Mouse (Mus musculus) erythroid progenitor cell, adult 5-6 weeks (primary cell): ENCODE results near the gene Slc35e2. TPM values are rescaled to one million over a fixed set of nuclear protein-coding genes. Genes with fewer than 3 reads are reported as not detected.
A peak's percentile ranks its signal among the peaks of the same experiment; 100 is the strongest.
"Not testable (repeated sequence)": the region's sequence is repeated elsewhere in the genome, so short reads cannot be mapped to it uniquely, and the experiment has no call there.

Experiments
- ATAC-seq: replicated peaks from 2 replicates; pipeline ENCODE4 v1.8.0; 2016; ENCODE audit warnings: moderate number of reproducible peaks, mild to moderate bottlenecking, moderate TSS enrichment, inconsistent platforms; ENCODE audit not compliant: poor library complexity, low FRiP score, severe bottlenecking
- total RNA-seq, 2 experiments: library from RNA; stranded (forward) in 1 of 2; stranded (reverse) in 1 of 2; fragments of 150-400 nt in 1 of 2; fragments of 186-747, 209-891 nt in 1 of 2; gene quantifications; 2 replicates each; pipeline versions ENCODE4 v1.2.3 to v1.2.4; 2015 to 2017; ENCODE audit warnings: low replicate concordance in 2 of 2

Gene Slc35e2
- total RNA-seq, 2 experiments from 2014 or later, result 10.9 to 12.2 TPM

DNA sequence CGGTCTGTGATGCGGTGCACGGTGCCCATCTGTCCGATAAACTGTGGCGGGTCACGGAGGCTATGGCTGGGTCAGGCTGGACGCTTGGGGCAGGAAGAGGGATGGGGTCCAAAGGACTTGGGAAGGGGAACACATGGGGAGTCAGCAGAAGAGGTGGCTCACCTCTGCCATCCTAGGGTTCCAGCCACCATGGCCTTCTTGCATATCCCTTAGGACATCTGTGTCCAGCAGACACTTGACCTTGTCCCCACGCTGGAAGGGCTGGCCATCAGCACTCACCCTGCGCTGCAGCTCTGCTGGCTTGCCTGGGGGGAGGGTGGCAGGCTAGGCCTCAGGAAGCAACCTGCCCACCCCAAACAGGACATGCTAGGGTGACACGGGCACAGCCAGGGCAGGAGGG, 57.7 kb downstream of the Slc35e2 start:
- ATAC-seq, result no peak

DNA sequence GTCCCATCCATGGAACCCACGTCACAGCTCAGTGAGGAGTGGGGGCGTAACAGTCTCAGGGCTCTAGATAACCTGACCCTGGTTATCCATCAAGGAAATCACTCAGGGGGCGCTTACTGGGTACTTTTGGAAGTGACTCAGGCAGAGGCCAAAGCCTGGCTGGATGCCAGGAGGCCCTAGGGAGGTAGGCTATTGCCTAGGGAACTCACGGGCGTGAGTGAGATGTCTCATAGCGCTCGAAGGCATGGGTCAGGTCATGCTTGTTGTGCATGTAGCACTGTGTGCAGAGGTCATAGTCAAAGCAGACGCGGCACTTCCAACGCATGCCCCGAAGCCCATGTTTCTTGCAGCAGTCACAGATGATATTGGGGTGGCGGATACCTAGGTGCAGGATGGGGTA, 59.4 kb downstream of the Slc35e2 start:
- no peak for ATAC-seq

DNA sequence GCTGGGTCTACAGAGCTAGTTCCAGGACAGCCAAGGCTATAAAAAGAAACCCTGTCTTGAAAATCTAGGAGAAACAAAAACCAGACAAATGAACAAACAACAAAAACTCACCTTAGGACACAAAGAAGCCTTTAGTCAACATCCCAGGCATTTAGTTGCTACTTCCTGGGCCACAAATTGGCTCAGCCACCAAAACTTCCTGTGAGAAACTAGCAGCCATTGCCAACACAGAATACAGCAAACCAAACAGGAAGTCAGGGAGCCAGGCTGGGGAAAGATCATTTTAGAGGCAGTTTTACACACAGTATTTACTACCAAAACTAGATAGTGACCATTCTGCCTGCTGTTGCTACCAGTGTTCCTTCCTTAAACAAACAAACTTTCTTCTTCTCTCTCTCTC, 65.7 kb downstream of the Slc35e2 start:
- no peak for ATAC-seq

DNA sequence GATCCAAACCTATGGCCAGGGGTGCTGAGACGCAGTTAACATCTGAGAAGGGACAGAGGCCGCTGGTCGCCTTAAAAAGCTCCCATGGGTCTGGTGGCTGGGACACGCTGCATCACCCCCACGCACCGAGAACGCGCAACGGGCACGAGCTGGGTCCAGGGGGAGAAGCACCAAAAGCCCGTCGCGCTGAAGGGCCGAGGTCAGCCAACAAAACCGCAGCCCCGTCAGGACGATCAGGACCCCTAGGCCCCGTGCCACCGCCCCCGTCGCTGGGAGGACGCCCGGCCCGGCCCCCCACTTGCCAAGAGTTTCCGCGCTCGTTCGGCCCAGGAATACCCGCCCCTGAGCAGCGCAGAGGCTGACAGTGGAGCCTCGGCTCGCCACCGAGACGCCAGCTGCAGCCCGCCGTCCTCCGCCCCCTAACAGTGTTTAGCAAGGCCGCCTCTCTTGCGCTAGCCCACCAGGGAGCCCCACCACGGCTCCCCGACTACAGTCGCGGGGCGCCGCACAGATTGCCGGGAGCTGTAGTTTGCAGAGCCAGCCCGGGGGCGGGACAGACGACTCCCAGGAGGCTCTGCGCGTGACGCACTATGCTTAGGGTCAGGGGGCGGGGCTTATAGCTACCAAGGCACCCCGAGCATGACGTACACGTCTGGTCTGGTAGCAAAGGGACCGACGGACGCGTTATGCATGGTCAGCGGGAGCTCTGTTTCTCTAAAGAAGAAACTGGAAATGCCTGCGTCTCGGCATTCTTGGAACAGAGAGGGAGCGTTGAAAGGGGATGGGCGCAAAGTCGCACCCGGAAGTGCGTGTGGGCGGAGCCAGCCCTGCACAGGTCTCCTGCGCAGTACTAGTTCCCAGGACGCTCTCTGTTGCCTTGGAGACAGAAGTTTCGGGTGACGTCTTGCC, 67.7 kb downstream of the Slc35e2 start, which contains the start of gene Mib2:
Gene Mib2, minus strand, starts transcription at position 510 of the 909 bp plus-strand sequence.
- peak; percentile 99 for ATAC-seq

DNA sequence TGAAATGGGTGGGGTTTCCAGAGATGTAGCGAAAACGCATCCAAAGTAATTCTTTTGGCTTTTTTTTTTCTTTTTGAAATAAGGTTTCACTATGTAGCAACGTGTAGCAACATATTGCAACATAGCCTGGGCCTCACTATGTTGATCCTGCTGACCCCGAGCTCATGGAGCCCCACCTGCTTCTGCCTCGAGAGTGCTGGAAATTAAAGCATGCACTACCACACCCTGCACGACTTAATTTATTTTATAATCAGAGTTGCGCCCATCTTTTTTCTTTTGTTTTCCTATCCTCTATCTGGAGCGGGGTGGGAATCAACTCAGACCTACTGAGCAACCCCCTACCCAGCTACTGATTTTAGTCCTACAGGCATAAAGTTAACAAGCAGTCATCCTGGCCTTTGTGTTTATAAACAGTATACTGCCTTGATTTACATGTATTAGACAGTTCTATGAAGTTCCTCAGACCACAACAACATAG, 68.4 kb downstream of the Slc35e2 start:
- peak; percentile 45 for ATAC-seq

DNA sequence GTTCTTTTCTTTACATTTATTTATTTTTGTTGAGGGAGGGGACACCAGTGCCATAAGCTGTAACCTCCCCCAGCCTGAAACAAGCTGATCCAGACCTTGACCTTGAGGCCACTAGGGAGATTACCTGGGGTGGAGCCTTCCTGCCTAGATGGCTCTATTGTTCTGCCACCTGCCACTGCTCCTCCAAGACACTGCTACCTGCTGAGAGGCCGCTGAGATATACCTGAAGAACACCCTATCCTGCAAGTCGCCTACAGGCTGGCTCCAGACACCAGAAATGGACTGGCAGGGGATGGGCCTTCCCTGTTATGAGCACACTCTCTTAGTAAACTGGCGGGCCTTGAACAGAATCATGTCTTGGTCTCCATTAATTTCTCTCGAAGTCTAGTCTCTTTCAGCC, 69.0 kb downstream of the Slc35e2 start:
- ATAC-seq, result not testable (repeated sequence)

DNA sequence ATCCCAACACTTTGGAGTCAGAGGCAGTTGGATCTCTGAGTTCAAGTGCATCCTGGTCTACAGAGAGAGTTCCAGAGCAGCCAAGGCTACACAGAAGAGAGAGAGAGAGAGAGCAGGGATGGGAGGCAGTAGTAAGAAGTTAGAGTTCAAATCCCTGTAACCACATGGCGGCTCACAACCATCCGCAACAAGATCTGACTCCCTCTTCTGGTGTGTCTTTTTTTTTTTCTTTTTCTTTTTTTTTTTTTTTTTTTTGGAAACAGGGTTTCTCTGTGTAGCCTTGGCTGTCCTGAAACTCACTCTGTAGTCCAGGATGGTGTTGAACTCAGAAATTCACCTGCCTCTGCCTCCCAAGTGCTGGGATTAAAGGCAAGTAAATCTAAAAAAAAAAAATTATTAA, 70.9 kb downstream of the Slc35e2 start:
- ATAC-seq, result no peak

Other genes starting within 250 kb of the Slc35e2 start
- 12.2 TPM in 1 of 2 replicates, not detected in the other for gene Prkcz, start 240.1 kb upstream of the Slc35e2 start, total RNA-seq (2015; ENCODE audit: low replicate concordance)
- not detected in 2 replicates for gene Prkcz, start 240.1 kb upstream of the Slc35e2 start, total RNA-seq (2017; ENCODE audit: low replicate concordance)
- not detected in 2 replicates for gene Gabrd, start 203.3 kb upstream of the Slc35e2 start, total RNA-seq (2015; ENCODE audit: low replicate concordance)
- not detected in 2 replicates for gene Gabrd, start 203.3 kb upstream of the Slc35e2 start, total RNA-seq (2017; ENCODE audit: low replicate concordance)
- gene Cfap74, start 192.2 kb upstream of the Slc35e2 start, total RNA-seq (2015; ENCODE audit: low replicate concordance), result not detected in 2 replicates
- gene Cfap74, start 192.2 kb upstream of the Slc35e2 start, total RNA-seq (2017; ENCODE audit: low replicate concordance), result not detected in 2 replicates
- not detected in 2 replicates for gene Tmem52, start 132.3 kb upstream of the Slc35e2 start, total RNA-seq (2015; ENCODE audit: low replicate concordance)
- gene Tmem52, start 132.3 kb upstream of the Slc35e2 start, total RNA-seq (2017; ENCODE audit: low replicate concordance), result not detected in 2 replicates
- 95.2 and 108 TPM in 2 replicates for gene Gnb1, start 110.1 kb upstream of the Slc35e2 start, total RNA-seq (2015; ENCODE audit: low replicate concordance)
- 24.6 and 31.3 TPM in 2 replicates for gene Gnb1, start 110.1 kb upstream of the Slc35e2 start, total RNA-seq (2017; ENCODE audit: low replicate concordance)
- 25.9 and 26.0 TPM in 2 replicates for gene Nadk, start 39.0 kb upstream of the Slc35e2 start, total RNA-seq (2015; ENCODE audit: low replicate concordance)
- gene Nadk, start 39.0 kb upstream of the Slc35e2 start, total RNA-seq (2017; ENCODE audit: low replicate concordance), result 9.9 and 12.9 TPM in 2 replicates
- gene Cdk11b, start 23.4 kb downstream of the Slc35e2 start, total RNA-seq (2015; ENCODE audit: low replicate concordance), result 28.5 and 59.5 TPM in 2 replicates
- 53.6 and 56.3 TPM in 2 replicates for gene Cdk11b, start 23.4 kb downstream of the Slc35e2 start, total RNA-seq (2017; ENCODE audit: low replicate concordance)
- not detected in 2 replicates for gene Gm10563, start 44.0 kb downstream of the Slc35e2 start, total RNA-seq (2015; ENCODE audit: low replicate concordance)
- not detected in 2 replicates for gene Gm10563, start 44.0 kb downstream of the Slc35e2 start, total RNA-seq (2017; ENCODE audit: low replicate concordance)
- gene Mmp23, start 52.0 kb downstream of the Slc35e2 start, total RNA-seq (2015; ENCODE audit: low replicate concordance), result not detected in 2 replicates
- gene Mmp23, start 52.0 kb downstream of the Slc35e2 start, total RNA-seq (2017; ENCODE audit: low replicate concordance), result not detected in 2 replicates
- 0.84 and 2.9 TPM in 2 replicates for gene Mib2, start 67.8 kb downstream of the Slc35e2 start, total RNA-seq (2015; ENCODE audit: low replicate concordance)
- gene Mib2, start 67.8 kb downstream of the Slc35e2 start, total RNA-seq (2017; ENCODE audit: low replicate concordance), result 3.2 and 6.6 TPM in 2 replicates
- gene Fndc10, start 92.9 kb downstream of the Slc35e2 start, total RNA-seq (2015; ENCODE audit: low replicate concordance), result not detected in 2 replicates
- gene Fndc10, start 92.9 kb downstream of the Slc35e2 start, total RNA-seq (2017; ENCODE audit: low replicate concordance), result not detected in 2 replicates
- 44.9 and 65.6 TPM in 2 replicates for gene Ssu72, start 103.4 kb downstream of the Slc35e2 start, total RNA-seq (2015; ENCODE audit: low replicate concordance)
- 37.0 and 57.2 TPM in 2 replicates for gene Ssu72, start 103.4 kb downstream of the Slc35e2 start, total RNA-seq (2017; ENCODE audit: low replicate concordance)
- not detected in 2 replicates for gene Tmem240, start 133.4 kb downstream of the Slc35e2 start, total RNA-seq (2015; ENCODE audit: low replicate concordance)
- not detected in 2 replicates for gene Tmem240, start 133.4 kb downstream of the Slc35e2 start, total RNA-seq (2017; ENCODE audit: low replicate concordance)
- 0.84 and 35.3 TPM in 2 replicates for gene Atad3a, start 159.7 kb downstream of the Slc35e2 start, total RNA-seq (2015; ENCODE audit: low replicate concordance)
- 3.3 and 5.1 TPM in 2 replicates for gene Atad3a, start 159.7 kb downstream of the Slc35e2 start, total RNA-seq (2017; ENCODE audit: low replicate concordance)
- not detected in 2 replicates for gene Vwa1, start 173.3 kb downstream of the Slc35e2 start, total RNA-seq (2015; ENCODE audit: low replicate concordance)
- 0.68 TPM in 1 of 2 replicates, not detected in the other for gene Vwa1, start 173.3 kb downstream of the Slc35e2 start, total RNA-seq (2017; ENCODE audit: low replicate concordance)
- gene Tmem88b, start 184.5 kb downstream of the Slc35e2 start, total RNA-seq (2015; ENCODE audit: low replicate concordance), result 0.42 and 1.1 TPM in 2 replicates
- gene Tmem88b, start 184.5 kb downstream of the Slc35e2 start, total RNA-seq (2017; ENCODE audit: low replicate concordance), result 0.83 and 1.3 TPM in 2 replicates
- gene Ankrd65, start 189.0 kb downstream of the Slc35e2 start, total RNA-seq (2015; ENCODE audit: low replicate concordance), result not detected in 2 replicates
- 1.0 and 9.8 TPM in 2 replicates for gene Ankrd65, start 189.0 kb downstream of the Slc35e2 start, total RNA-seq (2017; ENCODE audit: low replicate concordance)
- gene Mrpl20, start 201.5 kb downstream of the Slc35e2 start, total RNA-seq (2015; ENCODE audit: low replicate concordance), result 127 and 129 TPM in 2 replicates
- gene Mrpl20, start 201.5 kb downstream of the Slc35e2 start, total RNA-seq (2017; ENCODE audit: low replicate concordance), result 30.7 and 31.2 TPM in 2 replicates
- gene Ccnl2, start 211.1 kb downstream of the Slc35e2 start, total RNA-seq (2015; ENCODE audit: low replicate concordance), result 258 and 265 TPM in 2 replicates
- 262 and 283 TPM in 2 replicates for gene Ccnl2, start 211.1 kb downstream of the Slc35e2 start, total RNA-seq (2017; ENCODE audit: low replicate concordance)
- gene Aurkaip1, start 229.9 kb downstream of the Slc35e2 start, total RNA-seq (2015; ENCODE audit: low replicate concordance), result 47.2 and 63.7 TPM in 2 replicates
- 69.4 and 71.4 TPM in 2 replicates for gene Aurkaip1, start 229.9 kb downstream of the Slc35e2 start, total RNA-seq (2017; ENCODE audit: low replicate concordance)
- gene Mxra8, start 238.3 kb downstream of the Slc35e2 start, total RNA-seq (2015; ENCODE audit: low replicate concordance), result not detected in 2 replicates
- not detected in 2 replicates for gene Mxra8, start 238.3 kb downstream of the Slc35e2 start, total RNA-seq (2017; ENCODE audit: low replicate concordance)
- 20.9 and 26.0 TPM in 2 replicates for gene Dvl1, start 246.0 kb downstream of the Slc35e2 start, total RNA-seq (2015; ENCODE audit: low replicate concordance)
- 19.5 and 22.4 TPM in 2 replicates for gene Dvl1, start 246.0 kb downstream of the Slc35e2 start, total RNA-seq (2017; ENCODE audit: low replicate concordance)